Mouse (Mus musculus) adrenal gland, postnatal 10 days (tissue): Measurements from ENCODE around the gene Gpc5. TPM values are rescaled to one million over a fixed set of nuclear protein-coding genes. Genes with fewer than 3 reads are reported as not detected.

ENCODE experiments used
- DNase-seq: peaks from one replicate; pipeline ENCODE4 v3.0.0; 2021; ENCODE audit warnings: mixed read lengths
- microRNA-seq: library from miRNA; unstranded; fragments of <30 nt; microRNA quantifications from one replicate; pipeline ENCODE4 v1.2.0, GENCODE M21; 2021
- total RNA-seq, 2 experiments: library from RNA; stranded (reverse); gene quantifications; 2 replicates each; pipeline ENCODE4 v1.2.3; 2021

Gene Gpc5
- total RNA-seq, 2 experiments from 2014 or later, result 0.24 to 0.27 TPM

DNA sequence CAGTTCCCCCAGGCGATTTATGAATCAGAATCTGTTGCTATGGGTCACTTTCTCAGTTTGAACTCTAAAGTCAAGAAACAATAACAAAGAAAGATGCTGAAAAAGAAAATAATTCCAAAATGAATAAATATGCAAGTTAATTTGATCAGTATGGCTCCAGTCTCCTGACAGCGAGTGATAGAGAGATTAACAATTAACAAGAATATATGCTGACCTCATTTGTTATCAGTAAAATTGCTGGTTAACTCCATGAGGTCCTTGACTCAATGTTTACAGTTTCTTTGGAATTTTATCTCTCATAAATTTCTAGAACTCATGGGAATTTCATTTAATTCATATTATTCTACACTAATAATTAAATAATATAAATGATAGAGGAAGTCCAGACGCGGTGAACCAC, 1244.2 kb downstream of the Gpc5 start:
- no peak for DNase-seq

DNA sequence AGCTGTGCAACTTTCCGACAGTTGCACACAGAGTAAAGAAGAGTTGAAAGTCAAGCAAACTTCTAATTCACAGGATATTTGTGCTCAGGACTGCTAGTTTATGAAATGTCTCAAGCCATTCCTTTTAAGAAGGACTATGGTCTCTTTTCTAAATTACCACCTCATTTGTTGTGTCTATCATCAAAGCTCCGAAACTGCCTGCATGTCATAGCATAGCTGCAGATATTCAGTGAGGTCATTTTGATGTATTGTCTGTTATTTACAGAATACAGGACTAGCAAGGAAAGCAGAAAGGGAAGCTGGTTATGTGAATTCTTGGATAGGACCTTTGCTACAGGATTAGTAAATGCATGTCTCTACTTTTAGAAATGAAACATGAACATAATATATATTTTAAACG, 1246.4 kb downstream of the Gpc5 start:
- no peak for DNase-seq

DNA sequence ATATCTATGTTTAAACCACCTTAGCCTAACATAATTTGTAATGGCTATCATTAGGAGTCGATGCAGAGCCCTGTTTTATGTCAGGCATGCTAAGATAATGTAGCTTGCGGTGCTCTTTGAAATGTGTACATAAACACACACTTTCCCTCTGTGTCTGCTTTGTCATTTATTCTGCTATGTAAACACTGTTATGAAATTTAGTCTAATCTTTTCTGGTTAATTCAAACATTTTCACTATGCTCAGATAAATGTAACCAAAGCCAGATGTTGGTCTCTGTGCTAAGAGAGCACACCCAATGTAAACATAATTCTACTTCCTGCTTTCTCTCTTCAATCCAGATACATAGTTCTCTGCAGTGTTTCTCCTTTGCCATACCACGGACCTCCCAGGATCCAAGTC, 1256.5 kb downstream of the Gpc5 start:
- no peak for DNase-seq

DNA sequence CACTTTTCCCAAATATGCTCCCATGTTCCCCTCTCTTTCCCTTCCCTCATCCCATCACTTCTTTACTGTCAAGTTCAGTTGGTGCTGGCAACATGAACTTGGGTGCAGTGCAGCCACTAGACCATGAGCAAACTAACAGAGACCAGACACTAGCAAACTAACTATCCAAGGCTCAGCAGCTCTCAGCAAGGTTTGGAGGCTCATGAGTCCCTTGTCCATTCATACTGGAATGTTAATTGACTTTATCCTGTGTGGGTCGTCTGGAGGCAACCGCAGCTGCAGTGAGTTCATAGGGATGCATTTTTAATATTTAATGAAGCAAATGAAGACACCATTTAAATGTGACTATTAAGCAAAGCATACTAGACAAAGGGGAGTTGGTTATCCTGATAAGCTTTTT, 1292.6 kb downstream of the Gpc5 start:
- DNase-seq, result no peak

DNA sequence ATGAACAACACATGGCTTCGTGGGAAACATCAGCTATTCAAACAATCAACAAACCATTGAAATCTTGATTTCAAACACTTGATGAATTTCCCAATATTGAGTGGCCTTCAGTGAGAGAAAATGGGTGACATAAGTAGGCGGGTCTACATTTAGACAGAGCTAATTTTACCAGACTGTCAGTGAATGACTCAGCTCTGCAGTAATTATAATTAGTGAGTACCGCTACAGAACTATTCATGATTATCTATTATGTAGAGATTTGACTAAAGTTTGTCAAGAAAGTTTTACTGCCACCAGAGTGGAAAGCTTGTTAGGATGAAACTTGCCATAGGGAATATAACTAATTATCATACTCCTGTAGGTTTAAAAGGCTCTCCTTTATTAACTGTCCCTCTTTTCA, 1323.5 kb downstream of the Gpc5 start:
- no peak for DNase-seq

DNA sequence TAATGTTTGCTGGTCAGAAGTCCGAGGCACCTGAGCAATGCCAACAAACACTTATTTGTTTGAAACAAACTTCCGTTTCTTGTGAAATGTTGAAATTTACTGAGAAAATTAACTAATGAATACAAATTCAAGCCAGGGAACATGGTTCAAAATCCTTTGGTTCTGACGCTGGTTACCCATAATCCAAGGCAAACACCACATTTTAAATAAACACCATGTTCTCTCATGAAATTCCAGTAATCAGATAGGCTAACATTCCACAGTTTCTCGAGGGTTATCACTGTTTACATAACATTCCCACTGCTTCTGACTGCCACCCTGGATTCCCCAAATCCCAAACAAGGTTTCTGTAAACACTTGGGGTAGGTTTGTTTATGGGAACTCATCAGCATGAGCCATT, 1356.2 kb downstream of the Gpc5 start:
- DNase-seq, result no peak

DNA sequence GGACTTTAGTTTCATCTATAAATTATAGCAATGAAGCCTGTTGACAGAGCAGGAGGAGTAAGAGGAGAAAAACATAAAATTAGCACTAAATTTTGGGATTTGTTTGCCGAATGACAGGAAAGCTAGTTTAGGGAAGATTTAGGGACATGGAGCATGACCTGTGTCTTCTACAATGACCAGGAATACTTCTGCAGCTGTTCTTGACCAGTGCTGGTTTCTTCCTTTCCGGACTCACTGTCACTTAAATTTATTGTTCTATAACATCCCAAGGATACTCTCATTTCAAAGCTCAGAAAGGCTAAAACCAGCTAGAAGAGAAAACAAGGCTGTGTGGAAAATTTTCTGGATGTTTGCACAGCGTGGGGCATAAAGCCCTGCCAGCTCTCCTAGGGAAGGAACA, 1361.3 kb downstream of the Gpc5 start:
- DNase-seq, result no peak

DNA sequence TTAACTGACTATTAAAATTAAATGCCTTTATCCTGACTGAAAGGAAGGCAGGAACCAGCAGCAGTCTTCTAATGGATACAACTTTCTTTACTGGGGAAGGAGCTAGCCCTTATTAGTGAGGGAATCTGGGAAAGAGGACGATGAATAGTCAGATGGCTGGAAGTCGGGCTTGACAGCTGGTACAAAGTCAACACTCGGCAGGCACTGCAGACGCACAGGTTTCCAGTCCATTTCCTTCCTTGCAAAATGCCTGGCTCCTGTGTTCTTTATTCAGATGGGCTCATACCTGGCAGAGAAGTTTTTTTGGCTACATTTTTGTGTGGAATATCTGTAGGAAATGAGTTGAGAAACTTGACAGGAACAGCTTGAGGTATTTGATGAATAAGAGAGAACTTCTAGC, 1364.2 kb downstream of the Gpc5 start:
- no peak for DNase-seq

DNA sequence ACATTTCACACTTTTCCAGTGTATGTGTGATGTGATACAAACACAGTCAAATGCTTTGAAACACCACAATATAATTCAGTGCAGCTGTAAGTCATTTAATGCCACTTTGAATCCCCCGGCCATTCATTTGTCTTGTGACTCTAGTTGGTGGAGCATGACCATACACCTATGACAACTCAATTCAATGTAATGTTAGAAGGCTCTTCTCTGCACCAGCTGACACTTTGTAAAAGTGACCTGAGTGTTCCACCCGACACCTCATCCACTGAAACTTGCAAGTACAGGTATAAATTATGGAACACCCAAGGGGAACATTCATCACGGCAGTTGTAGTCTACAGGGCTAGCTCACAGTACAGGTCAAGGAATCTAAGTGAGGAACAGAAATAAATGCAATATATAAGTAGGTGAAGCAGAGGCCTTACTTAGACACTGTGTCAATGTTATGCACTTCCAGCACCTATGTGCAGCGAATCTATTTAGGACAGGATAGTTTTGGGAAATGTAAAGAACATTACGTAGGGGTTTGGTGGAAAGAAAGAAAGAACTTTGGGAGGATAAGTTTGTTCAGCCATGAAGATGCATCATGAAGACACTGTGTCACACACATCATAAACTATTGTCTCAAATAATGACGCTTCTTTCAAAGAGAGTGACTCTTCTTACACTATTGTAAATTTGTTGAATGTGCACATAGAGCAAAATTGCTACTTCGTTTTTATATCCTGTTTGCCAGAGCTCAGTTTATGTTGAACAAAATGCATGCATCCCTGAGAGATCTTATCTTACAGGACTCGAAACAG, 1381.6 kb downstream of the Gpc5 start:
- no peak for DNase-seq

DNA sequence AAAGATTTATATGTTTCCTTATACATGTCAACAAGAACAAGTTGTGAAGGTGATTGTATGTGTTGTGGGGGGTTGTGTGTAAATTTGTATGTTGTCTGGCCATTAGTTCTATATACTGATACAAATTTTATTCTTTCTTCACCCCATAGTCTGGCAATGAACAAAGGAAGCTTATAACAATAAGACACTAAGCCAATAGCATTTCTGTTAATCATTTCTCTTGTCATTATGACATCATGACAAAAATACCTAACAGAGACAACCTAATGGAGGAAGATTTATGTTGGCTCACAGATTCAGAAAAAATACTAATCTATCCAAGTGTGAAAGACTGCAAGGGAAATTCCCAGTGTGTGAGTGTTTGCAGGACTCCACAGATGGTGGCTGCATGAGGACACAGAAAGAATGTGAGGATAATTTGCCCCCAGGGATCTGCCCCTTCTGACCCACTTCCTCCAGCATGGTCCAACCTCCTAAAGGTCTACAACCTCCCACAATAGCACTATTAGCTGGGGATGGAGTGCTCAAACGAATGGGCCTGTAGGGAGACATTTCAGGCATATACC, 1402.4 kb downstream of the Gpc5 start:
- DNase-seq, result no peak

DNA sequence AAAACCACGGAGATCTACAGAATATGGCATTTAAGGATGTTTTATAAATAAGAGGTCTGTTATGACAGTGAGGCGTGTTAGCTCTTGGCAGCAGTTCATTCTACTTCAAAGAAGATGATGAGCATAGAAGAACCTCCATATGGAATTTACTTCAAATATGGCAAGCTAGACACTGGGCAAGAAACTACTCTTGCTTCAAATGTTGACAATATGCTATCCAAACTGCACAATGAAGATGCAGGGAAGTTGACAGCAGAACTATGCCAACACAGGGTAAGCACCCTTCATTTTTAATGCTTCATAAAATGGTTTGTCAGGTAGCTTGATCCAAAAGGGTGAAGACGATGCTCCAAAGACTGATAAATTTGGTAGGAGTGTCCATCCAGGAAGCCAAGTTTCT, 1446.2 kb downstream of the Gpc5 start:
- no peak for DNase-seq

DNA sequence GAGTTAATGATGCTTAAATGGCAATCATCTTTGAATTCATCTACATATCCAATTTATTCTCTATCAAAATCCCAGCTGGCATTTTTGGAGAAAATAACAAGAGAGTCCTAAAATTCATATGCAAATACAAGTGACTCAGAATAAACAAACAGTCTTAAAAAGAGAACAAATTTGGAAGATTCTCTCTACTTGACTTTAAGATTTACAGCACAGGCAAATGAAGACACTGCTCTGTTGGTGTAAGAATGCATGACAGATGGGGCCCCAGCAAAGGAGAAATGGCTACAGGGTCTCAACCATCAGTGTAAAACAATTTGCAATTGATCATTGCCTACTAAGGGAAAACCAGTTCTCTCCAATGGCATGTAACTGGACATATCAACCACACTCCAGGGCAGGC, 1451.7 kb downstream of the Gpc5 start:
- no peak for DNase-seq

DNA sequence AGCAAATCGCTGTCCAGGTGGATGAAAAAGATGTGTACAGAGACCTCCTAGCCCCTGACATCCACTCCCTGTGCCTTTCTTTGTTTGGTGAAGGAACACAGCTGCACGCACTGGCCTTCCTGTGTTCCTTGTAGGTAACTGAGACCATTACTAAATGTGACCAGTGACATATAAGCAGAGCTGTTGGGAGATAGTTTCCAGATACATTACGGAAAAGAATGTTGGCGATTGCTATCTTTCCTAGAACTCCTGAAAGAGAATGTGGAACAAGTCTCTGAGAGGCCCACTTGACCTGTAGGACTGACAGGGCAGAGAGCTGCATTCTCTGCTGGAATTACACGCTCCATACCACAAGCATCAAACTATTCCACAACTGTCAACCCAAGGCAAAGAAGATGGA, 1459.4 kb downstream of the Gpc5 start:
- no peak for DNase-seq

DNA sequence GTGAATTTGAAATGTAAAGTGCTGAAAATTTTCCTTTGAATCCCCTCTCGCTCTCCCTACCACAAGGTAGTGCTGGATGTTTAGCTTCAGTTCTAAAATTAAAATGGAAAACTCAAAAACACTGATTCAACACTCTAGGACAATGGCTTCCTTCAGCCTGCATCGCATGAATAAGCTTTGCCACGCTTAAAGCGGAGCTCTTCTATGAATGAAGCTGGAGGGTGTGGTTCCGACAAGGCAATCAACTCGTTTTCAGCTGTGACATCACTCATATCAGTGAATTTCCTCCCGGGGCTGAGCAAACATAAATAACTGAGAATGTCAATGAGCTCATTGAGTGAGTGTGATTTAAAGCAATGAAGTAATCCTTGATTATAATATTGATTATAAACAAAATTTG, 1461.3 kb downstream of the Gpc5 start:
- no peak for DNase-seq

DNA sequence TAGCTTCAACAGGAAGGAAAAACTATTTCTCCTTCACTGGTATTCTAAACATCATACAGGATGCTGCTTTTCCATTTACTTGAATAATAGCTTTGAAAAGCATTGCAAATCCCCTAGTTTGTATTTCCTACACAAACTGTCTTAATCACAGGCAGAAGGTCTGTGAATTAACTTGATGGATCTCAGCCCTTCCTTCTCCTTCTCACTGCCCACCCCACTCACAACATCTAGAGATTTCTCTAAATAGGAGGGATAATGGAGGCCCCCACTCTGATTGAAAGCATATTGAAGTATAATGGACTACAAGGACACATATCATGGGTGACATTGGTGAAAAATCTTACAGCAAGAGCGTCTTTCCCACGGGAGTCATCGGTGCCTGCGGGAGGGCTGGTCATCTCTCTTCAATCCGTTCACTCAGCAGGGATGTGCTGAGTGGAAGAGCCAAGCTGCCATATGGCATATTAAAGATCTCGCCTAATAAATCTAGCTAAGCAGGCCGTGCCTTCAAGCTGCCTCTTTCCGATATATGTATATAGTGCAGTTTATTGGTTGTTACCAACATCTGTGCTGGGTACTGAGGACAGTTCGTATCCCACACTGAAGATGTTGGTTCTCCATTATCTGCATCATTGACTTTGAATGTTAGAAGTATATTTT, 1466.3 kb downstream of the Gpc5 start:
- DNase-seq, result no peak

DNA sequence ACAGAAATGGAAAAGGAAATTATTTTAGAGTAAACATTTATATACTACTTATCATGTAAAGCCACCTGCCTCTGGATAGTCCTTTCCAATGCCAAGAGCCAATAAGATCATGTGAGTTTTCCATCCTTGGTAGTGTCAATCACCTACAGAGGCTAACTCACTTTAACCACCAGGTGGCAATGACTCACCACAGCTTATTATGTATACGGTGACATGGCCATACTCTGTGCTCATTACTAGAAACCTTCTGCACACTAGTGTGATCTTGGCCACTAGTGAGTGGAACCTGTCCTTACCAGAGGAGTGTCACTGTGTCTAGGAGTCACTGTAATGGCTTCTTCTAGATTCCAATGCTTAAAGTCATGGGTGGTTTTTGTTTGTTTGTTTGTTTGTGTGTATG, 1468.0 kb downstream of the Gpc5 start:
- peak; percentile 16 for DNase-seq

Small RNA genes lying within 50 kb of the gene (microRNA-seq; reads per million reads assigned to microRNA genes)
- 6,362 reads per million, percentile 90 among the genes with 10 or more reads in this experiment for gene Mir17
- gene Mir18, result 760 reads per million, percentile 70 among the genes with 10 or more reads in this experiment
- gene Mir19a, result 2.3 reads per million
- 4.6 reads per million, percentile 3 among the genes with 10 or more reads in this experiment for gene Mir19b-1
- 1,918 reads per million, percentile 83 among the genes with 10 or more reads in this experiment for gene Mir20a
- 3,319 reads per million, percentile 86 among the genes with 10 or more reads in this experiment for gene Mir92-1
